Mouse (Mus musculus): ENCODE data around the gene Rarg.

DNA sequence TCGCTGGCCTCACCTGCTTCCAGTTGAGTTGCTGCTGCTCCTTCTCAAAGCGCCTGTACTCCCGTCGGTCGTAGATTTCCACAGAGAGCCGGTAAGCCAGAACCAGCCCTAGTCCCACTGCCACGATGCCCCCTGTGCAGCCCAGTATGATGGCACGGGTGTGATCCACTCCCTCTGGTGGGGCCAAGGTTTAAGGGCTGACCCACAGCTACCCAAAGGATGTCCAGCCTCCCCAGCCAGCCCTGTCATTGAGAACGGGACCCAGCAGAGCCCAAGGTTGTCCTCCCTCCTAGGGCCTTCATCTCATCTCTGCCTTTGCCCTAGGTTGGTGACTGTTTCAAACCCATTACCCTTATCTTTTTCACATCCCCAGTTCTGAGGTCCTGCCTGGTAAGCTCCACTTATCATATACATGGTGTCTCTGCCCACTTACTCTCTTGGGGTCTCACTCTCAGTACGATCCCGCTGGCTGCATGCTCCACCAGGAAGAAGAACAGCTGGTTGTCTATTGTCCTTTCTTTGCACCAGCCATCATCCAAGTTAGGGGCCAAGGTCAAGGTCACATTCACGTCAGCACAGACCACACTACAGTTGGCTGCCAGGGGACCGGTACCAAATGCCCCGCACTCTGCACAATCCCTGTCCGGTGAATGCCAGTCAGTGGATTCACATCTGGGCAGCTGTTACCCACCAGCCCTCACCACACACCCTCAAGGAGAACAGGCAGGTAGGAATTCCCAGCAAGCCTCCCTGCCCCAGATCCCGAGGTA, 40.7 kb downstream of the Rarg start:
- TF ChIP-seq CTCF (IDR thresholded peaks at IDR 0.05; ENCODE audit: low read depth, low read length) (no peak), POLR2A (IDR thresholded peaks at IDR 0.05; ENCODE audit: borderline replicate concordance, low read depth, low read length) (no peak)

Data from bone marrow macrophage, adult 2 months (primary cell).